ENCODE assay signal across 29 mouse cellular contexts in genomic region chr3:154812893-154813292, GRCm38 (mm10).
DNase-seq lines count a peak whose midpoint lies in the region; ATAC-seq and TF ChIP-seq lines count a peak whose summit lies in the region.
"Had no signal": no experiment of that assay in that cellular context is flagged by ENCODE, and none has a peak within 500 bp of the region (broad histone marks: within the 10 kb centered on the region; RNA-seq: fewer than 3 reads in every experiment).

No protein-coding gene starts in this region.

- no peaks in the 10 kb centered on the region for H3K79me2 ChIP-seq in CH12.LX (replicated peaks; ENCODE audit: control insufficient read depth, extremely low read depth, insufficient read depth, poor library complexity, severe bottlenecking)

- H3K27me3 ChIP-seq in kidney, postnatal 0 days (ENCODE audit: insufficient read depth, low read length) = no peaks in the 10 kb centered on the region
- H3K27me3 ChIP-seq in CH12.LX (replicated peaks) = no peaks in the 10 kb centered on the region
- H3K27me3 ChIP-seq: forebrain, embryonic 15.5 days; heart, embryonic 15.5 days; hindbrain, embryonic 13.5 days had no signal

- in situ Hi-C loops in CH12.LX (cut with MboI; ENCODE audit: low pct_ligation_motif_present, low pct_unique_long_range_greater_than_20kb, low sequenced_read_pairs) = no loop called here

- ATAC-seq in kidney, postnatal 0 days (replicated peaks; ENCODE audit: low FRiP score, low read depth) = 0 out of 2 replicates have a peak, but pooled peaks have one; percentile 17
- ATAC-seq in frontal cortex, adult (ENCODE audit: low TSS enrichment) = no peak
- ATAC-seq: forebrain, embryonic 15.5 days; hindbrain, embryonic 16.5 days had no signal

- TF ChIP-seq EP300 in CH12.LX (IDR thresholded peaks at IDR 0.05; ENCODE audit: low read length) = no peak

- no peak for DNase-seq in kidney, postnatal 0 days (ENCODE audit: low spot score)
- DNase-seq in kidney, postnatal 14 days = no peak
- peak; percentile 17 for DNase-seq in lung, postnatal 36 days
- no peak for DNase-seq in lung, adult 2 months
- DNase-seq in CH12.LX (ENCODE audit: extremely low read depth) (peak; percentile 75), R1 (ENCODE audit: low read depth, low spot score) (peak; percentile 44)
- DNase-seq in embryo, embryonic 10 days (ENCODE audit: low spot score) = no peak
- DNase-seq: adrenal gland, postnatal 10 days; adrenal gland, postnatal 36 days; cerebellum, adult 11 months; cerebellum, adult 2 months; cerebellum, adult 9-11 months; cerebellum, postnatal 25 days; embryo, embryonic 11 days; gastrocnemius, postnatal 10 days; gastrocnemius, postnatal 36 days; heart, postnatal 10 days; heart, postnatal 36 days had no signal

- no peak overlapping the region for H3K27ac ChIP-seq in kidney, postnatal 0 days
- no peak overlapping the region for H3K27ac ChIP-seq in CH12.LX (ENCODE audit: insufficient read depth, low read depth)
- H3K27ac ChIP-seq: embryonic facial prominence, embryonic 10.5 days; embryonic facial prominence, embryonic 13.5 days; forebrain, embryonic 12.5 days; forebrain, embryonic 15.5 days; heart, embryonic 15.5 days; hindbrain, embryonic 10.5 days; hindbrain, embryonic 13.5 days had no signal

- H3K36me3 ChIP-seq in kidney, postnatal 0 days (ENCODE audit: insufficient read depth, low read length) = no peaks in the 10 kb centered on the region
- H3K36me3 ChIP-seq in CH12.LX (replicated peaks in 1 of 2; ENCODE audit: control insufficient read depth in 1 of 2, insufficient read depth in 1 of 2, low read length in 1 of 2) = no peaks in the 10 kb centered on the region
- H3K36me3 ChIP-seq: embryonic facial prominence, embryonic 10.5 days; embryonic facial prominence, embryonic 13.5 days; forebrain, embryonic 12.5 days; forebrain, embryonic 15.5 days; heart, embryonic 12.5 days; heart, embryonic 15.5 days; hindbrain, embryonic 10.5 days; hindbrain, embryonic 13.5 days had no signal

- no peak overlapping the region for H3K4me3 ChIP-seq in kidney, postnatal 0 days (replicated peaks; ENCODE audit: low read depth, low read length)
- H3K4me3 ChIP-seq in lung, adult 2 months (replicated peaks; ENCODE audit: extremely low read depth, low read depth, low read length) = no peak overlapping the region
- H3K4me3 ChIP-seq in CH12.LX (replicated peaks in 1 of 3; ENCODE audit: low read depth in 2 of 3, low read length in 2 of 3, poor library complexity in 1 of 3) = no peak overlapping the region
- H3K4me3 ChIP-seq: embryonic facial prominence, embryonic 10.5 days; embryonic facial prominence, embryonic 13.5 days; erythroblast, embryonic 14.5 days; forebrain, embryonic 12.5 days; forebrain, embryonic 15.5 days; heart, embryonic 12.5 days; heart, embryonic 15.5 days; hindbrain, embryonic 10.5 days; hindbrain, embryonic 13.5 days had no signal

- no peaks in the 10 kb centered on the region for H3K9me3 ChIP-seq in kidney, postnatal 0 days (replicated peaks; ENCODE audit: low read length)
- H3K9me3 ChIP-seq in CH12.LX (replicated peaks; ENCODE audit: low read length) = no peaks in the 10 kb centered on the region
- H3K9me3 ChIP-seq: embryonic facial prominence, embryonic 10.5 days; embryonic facial prominence, embryonic 13.5 days; forebrain, embryonic 12.5 days; forebrain, embryonic 15.5 days; heart, embryonic 12.5 days; heart, embryonic 15.5 days; hindbrain, embryonic 10.5 days; hindbrain, embryonic 13.5 days had no signal

- no peaks in the 10 kb centered on the region for H3K4me1 ChIP-seq in kidney, postnatal 0 days (replicated peaks; ENCODE audit: insufficient read depth, low read length)
- peaks cover 6% of the 10 kb centered on the region for H3K4me1 ChIP-seq in lung, adult 2 months (ENCODE audit: control insufficient read depth, insufficient read depth, low read length)
- peaks cover 0 to 9% of the 10 kb centered on the region in 2 experiments; a peak in 1 of 4 replicates for H3K4me1 ChIP-seq in CH12.LX (ENCODE audit: control insufficient read depth in 1 of 2, insufficient read depth in 2 of 2)
- H3K4me1 ChIP-seq: heart, embryonic 15.5 days had no signal

- 50% methylated on average over 1 of the region's 1 CpGs for WGBS in kidney, postnatal 0 days
- WGBS in lung, adult 2 months = 35% methylated on average over 1 of the region's 1 CpGs

- no peak for TF ChIP-seq CTCF in kidney, postnatal 0 days (IDR thresholded peaks at IDR 0.05; ENCODE audit: low read depth)
- no peak for TF ChIP-seq CTCF in lung, adult 2 months (IDR thresholded peaks at IDR 0.05; ENCODE audit: insufficient read depth, low read length)
- no peak for TF ChIP-seq CTCF in CH12.LX (conservative IDR thresholded peaks at IDR 0.05 in 1 of 2, IDR thresholded peaks at IDR 0.05 in 1 of 2; ENCODE audit: low read depth in 2 of 2, low read length in 2 of 2)

- no peak overlapping the region for H3K9ac ChIP-seq in kidney, postnatal 0 days (ENCODE audit: low read depth, low read length)
- H3K9ac ChIP-seq in CH12.LX (ENCODE audit: insufficient read depth, low read depth) = no peak overlapping the region
- H3K9ac ChIP-seq: embryonic facial prominence, embryonic 13.5 days; forebrain, embryonic 12.5 days; forebrain, embryonic 15.5 days; heart, embryonic 12.5 days; heart, embryonic 15.5 days; hindbrain, embryonic 13.5 days had no signal

- dilution Hi-C loops in CH12.LX (cut with MboI; ENCODE audit: extremely low pct_ligation_motif_present, extremely low pct_unique_long_range_greater_than_20kb, low sequenced_read_pairs) = no loop called here

- no peak for TF ChIP-seq RAD21 in CH12.LX (IDR thresholded peaks at IDR 0.05; ENCODE audit: low read depth, low read length)

- no peak overlapping the region for H3K4me2 ChIP-seq in kidney, postnatal 0 days (ENCODE audit: low read length)
- H3K4me2 ChIP-seq in CH12.LX (ENCODE audit: insufficient read depth, low read depth, poor library complexity, severe bottlenecking) = no peak overlapping the region
- H3K4me2 ChIP-seq: embryonic facial prominence, embryonic 13.5 days; forebrain, embryonic 12.5 days; forebrain, embryonic 15.5 days; heart, embryonic 12.5 days; heart, embryonic 15.5 days; hindbrain, embryonic 13.5 days had no signal

- no peak for TF ChIP-seq POLR2A in lung, adult 2 months (IDR thresholded peaks at IDR 0.05; ENCODE audit: borderline replicate concordance, extremely low read depth, low read depth, low read length)
- no peak for TF ChIP-seq POLR2A in CH12.LX (IDR thresholded peaks at IDR 0.05; ENCODE audit: low read depth, low read length)

TF ChIP-seq in CH12.LX, 34 proteins besides CTCF, POLR2A, EP300 and RAD21:
- TF ChIP-seq E2F4 (IDR thresholded peaks at IDR 0.05; ENCODE audit: insufficient replicate concordance, low read depth, low read length) = no peak
- TF ChIP-seq IRF4 (IDR thresholded peaks at IDR 0.05; ENCODE audit: low read depth, low read length) = no peak
- TF ChIP-seq SMC3 (IDR thresholded peaks at IDR 0.05; ENCODE audit: low read depth, low read length) = no peak
- no peak for TF ChIP-seq NELFE (IDR thresholded peaks at IDR 0.05; ENCODE audit: low read depth, low read length)
- TF ChIP-seq CHD1 (IDR thresholded peaks at IDR 0.05; ENCODE audit: low read depth, low read length) = no peak
- TF ChIP-seq POLR2AphosphoS2 (IDR thresholded peaks at IDR 0.05; ENCODE audit: low read depth, low read length) = no peak
- TF ChIP-seq ETS1 (conservative IDR thresholded peaks at IDR 0.05; ENCODE audit: low read depth, low read length) = no peak
- TF ChIP-seq ZMIZ1 (IDR thresholded peaks at IDR 0.05; ENCODE audit: low read depth, low read length) = no peak
TF ChIP-seq in CH12.LX: peak in this region for 0.

Comparison
In these comparisons a context has a peak if more than half of its experiments do, and no peak if none do; other contexts are left out.
1. DNase-seq: peak in lung, postnatal 36 days (single experiment), CH12.LX (single experiment) and R1 (single experiment); none in kidney, postnatal 0 days (single experiment), kidney, postnatal 14 days (single experiment), lung, adult 2 months (single experiment) and embryo, embryonic 10 days (single experiment).